Mouse (Mus musculus): ENCODE measurements at regions not wholly inside any gene's neighbourhood (a gene's known extent, or its start where the extent isn't known, plus 50 kb on each side); places are given as distances from the start of the nearest gene placed in this dataset.
A peak's percentile ranks its signal among the peaks of the same experiment; 100 is the strongest.

GRCm38 (mm10) chr10:99531556-99531955, 227.9 kb downstream of the Csl start:
- no peaks in the 10 kb centered on the region for H3K27me3 ChIP-seq (ENCODE audit: poor library complexity, severe bottlenecking)
- H3K9me3 ChIP-seq, result no peaks in the 10 kb centered on the region
- no peak for DNase-seq (ENCODE audit: extremely low spot score, low spot score)
- no peaks in the 10 kb centered on the region for H3K36me3 ChIP-seq (replicated peaks)
- H3K4me1 ChIP-seq, result peaks cover 17% of the 10 kb centered on the region
- H3K4me3 ChIP-seq, result no peak overlapping the region
- 0 out of 2 replicates have a peak overlapping the region, but pooled peaks have one; percentile 27 for H3K27ac ChIP-seq

DNA sequence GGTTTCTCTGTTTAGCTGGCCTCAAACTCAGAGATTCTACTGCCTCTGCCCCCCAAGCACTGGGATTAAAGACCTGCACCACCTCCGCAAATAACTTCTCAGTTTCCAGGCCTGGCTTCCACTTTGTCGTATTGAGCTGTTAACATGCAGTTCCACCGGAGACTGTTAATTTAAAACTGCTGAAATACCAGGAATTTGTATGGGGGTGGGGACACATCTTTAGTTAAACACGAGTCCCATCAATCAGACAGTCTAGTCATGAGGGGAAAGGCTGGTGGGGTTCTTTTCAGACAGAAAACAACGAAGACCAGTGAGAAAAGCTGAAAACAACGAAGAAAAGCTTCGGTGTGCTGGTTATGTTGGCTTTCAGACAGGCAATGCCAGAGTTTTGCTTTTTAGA, 227.5 kb downstream of the Csl start:
- H3K9me3 ChIP-seq, result no peaks in the 10 kb centered on the region
- DNase-seq (ENCODE audit: extremely low spot score, low spot score), result no peak
- no peaks in the 10 kb centered on the region for H3K27me3 ChIP-seq (ENCODE audit: poor library complexity, severe bottlenecking)
- peaks cover 17% of the 10 kb centered on the region for H3K4me1 ChIP-seq
- 63% methylated on average over 7 of the region's 7 CpGs for whole genome bisulfite sequencing
- no peaks in the 10 kb centered on the region for H3K36me3 ChIP-seq (replicated peaks)
- no peak overlapping the region for H3K4me3 ChIP-seq
- peak overlapping the region; percentile 27; the same call in 1 of the 2 replicates for H3K27ac ChIP-seq

- H3K27ac ChIP-seq, result peak overlapping the region; percentile 27; the same call in 1 of the 2 replicates
- no peaks in the 10 kb centered on the region for H3K36me3 ChIP-seq (replicated peaks)
- whole genome bisulfite sequencing, result 56% methylated on average over 3 of the region's 3 CpGs
- H3K27me3 ChIP-seq (ENCODE audit: poor library complexity, severe bottlenecking), result no peaks in the 10 kb centered on the region
- H3K4me3 ChIP-seq, result no peak overlapping the region
- DNase-seq (ENCODE audit: extremely low spot score, low spot score), result no peak
- H3K4me1 ChIP-seq, result peaks cover 17% of the 10 kb centered on the region
- no peaks in the 10 kb centered on the region for H3K9me3 ChIP-seq
Measured at GRCm38 (mm10) chr10:99532697-99533119, 226.8 kb downstream of the Csl start.

DNA sequence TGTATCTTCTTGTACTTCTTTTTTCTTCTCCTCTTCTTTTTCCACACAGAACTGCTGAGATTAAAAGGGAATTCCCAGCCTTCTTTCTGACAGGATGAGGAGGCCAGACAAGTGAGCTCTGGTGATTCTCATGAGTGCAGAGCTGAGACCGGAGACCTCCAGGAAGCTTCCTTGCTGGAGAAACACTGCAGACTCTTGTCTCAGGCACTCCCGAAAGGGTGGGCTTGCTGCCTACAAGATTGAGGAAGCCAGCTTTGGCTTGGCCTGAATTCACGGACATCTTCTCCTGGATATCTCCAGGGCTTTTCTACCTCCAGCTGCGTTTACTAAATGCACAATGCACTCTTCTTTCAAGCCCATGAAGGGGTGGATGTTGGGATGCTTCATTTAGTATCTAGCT, 226.0 kb downstream of the Csl start:
- Histone ChIP-seq H3K4me1 (peaks cover 17% of the 10 kb centered on the region), H3K4me3 (no peak overlapping the region), H3K27ac (no peak overlapping the region), H3K36me3 (replicated peaks) (no peaks in the 10 kb centered on the region), H3K9me3 (no peaks in the 10 kb centered on the region), H3K27me3 (ENCODE audit: poor library complexity, severe bottlenecking) (no peaks in the 10 kb centered on the region)
- 81% methylated on average over 4 of the region's 4 CpGs for WGBS
- no peak for DNase-seq (ENCODE audit: extremely low spot score, low spot score)

GRCm38 (mm10) chr10:99534237-99534636, 225.2 kb downstream of the Csl start:
- Histone ChIP-seq H3K27ac (no peak overlapping the region), H3K27me3 (ENCODE audit: poor library complexity, severe bottlenecking) (no peaks in the 10 kb centered on the region), H3K9me3 (no peaks in the 10 kb centered on the region), H3K4me1 (peaks cover 17% of the 10 kb centered on the region), H3K4me3 (no peak overlapping the region), H3K36me3 (replicated peaks) (no peaks in the 10 kb centered on the region)
- DNase-seq (ENCODE audit: extremely low spot score, low spot score), result no peak
- 89% methylated on average over 7 of the region's 7 CpGs for WGBS

- no peak for DNase-seq (ENCODE audit: extremely low spot score, low spot score)
- WGBS, result 68% methylated on average over 5 of the region's 5 CpGs
- H3K4me3 ChIP-seq, result no peak overlapping the region
- H3K4me1 ChIP-seq, result no peaks in the 10 kb centered on the region
- no peaks in the 10 kb centered on the region for H3K27me3 ChIP-seq (ENCODE audit: poor library complexity, severe bottlenecking)
- no peaks in the 10 kb centered on the region for H3K9me3 ChIP-seq
- no peaks in the 10 kb centered on the region for H3K36me3 ChIP-seq (replicated peaks)
- no peak overlapping the region for H3K27ac ChIP-seq
Measured at GRCm38 (mm10) chr10:99538639-99539038, 220.8 kb downstream of the Csl start.

- 84% methylated on average over 4 of the region's 4 CpGs for WGBS
Measured at GRCm38 (mm10) chr10:99552373-99552772, 207.1 kb downstream of the Csl start.

DNA sequence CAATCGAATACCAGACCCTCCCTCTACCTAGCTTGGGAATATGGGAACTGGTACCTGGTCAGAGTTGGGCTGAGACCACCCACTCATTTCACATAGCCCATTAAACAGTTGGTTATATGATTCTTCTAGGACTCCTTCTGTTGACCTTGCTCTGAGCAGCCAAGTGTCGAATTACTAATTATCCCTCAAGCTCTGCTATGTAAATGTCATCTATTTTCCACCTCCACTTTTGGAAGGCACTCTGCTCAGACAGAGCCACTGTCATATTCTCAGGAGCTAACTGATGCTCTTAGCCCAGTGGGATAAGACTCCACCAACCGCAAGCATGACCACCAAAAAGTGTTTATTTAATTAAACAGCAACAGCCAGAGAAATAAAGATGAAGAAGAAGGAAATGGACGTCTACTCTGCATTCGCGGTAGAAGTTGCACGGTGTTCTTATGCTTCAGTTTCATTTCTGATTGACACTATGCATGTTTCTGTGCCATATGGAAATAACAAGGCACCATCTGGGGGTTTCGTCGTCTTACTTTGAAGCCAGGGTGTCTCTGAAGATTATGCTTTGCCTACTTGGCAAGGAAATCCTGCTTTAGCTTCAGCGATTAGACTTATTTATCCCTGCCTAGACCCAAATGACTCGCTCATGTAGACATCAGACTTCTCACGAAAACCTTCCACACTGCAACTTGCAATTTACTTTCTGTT, 206.5 kb downstream of the Csl start:
- H3K27ac ChIP-seq, result no peak overlapping the region
- peaks cover 4% of the 10 kb centered on the region; the same call in 1 of the 2 replicates for H3K9me3 ChIP-seq
- peaks cover 16% of the 10 kb centered on the region; the same call in 1 of the 2 replicates for H3K4me1 ChIP-seq
- DNase-seq (ENCODE audit: extremely low spot score, low spot score), result no peak
- H3K4me3 ChIP-seq, result no peak overlapping the region
- 95% methylated on average over 12 of the region's 12 CpGs for WGBS
- no peaks in the 10 kb centered on the region for H3K27me3 ChIP-seq (ENCODE audit: poor library complexity, severe bottlenecking)
- no peaks in the 10 kb centered on the region for H3K36me3 ChIP-seq (replicated peaks)

More at GRCm38 (mm10) chr10:99552373-99552772, 207.1 kb downstream of the Csl start:
- no peak overlapping the region for H3K27ac ChIP-seq
- no peak overlapping the region for H3K4me3 ChIP-seq
- H3K36me3 ChIP-seq (replicated peaks), result no peaks in the 10 kb centered on the region
- peaks cover 16% of the 10 kb centered on the region; the same call in 1 of the 2 replicates for H3K4me1 ChIP-seq
- H3K27me3 ChIP-seq (ENCODE audit: poor library complexity, severe bottlenecking), result no peaks in the 10 kb centered on the region
- H3K9me3 ChIP-seq, result peaks cover 4% of the 10 kb centered on the region; the same call in 1 of the 2 replicates
- DNase-seq (ENCODE audit: extremely low spot score, low spot score), result no peak

GRCm38 (mm10) chr10:99555021-99555420, 204.4 kb downstream of the Csl start:
- Histone ChIP-seq H3K36me3 (replicated peaks) (no peaks in the 10 kb centered on the region), H3K27me3 (ENCODE audit: poor library complexity, severe bottlenecking) (no peaks in the 10 kb centered on the region), H3K9me3 (peaks cover 4% of the 10 kb centered on the region; the same call in 1 of the 2 replicates), H3K4me1 (peaks cover 16% of the 10 kb centered on the region; the same call in 1 of the 2 replicates), H3K4me3 (no peak overlapping the region), H3K27ac (no peak overlapping the region)
- no peak for DNase-seq (ENCODE audit: extremely low spot score, low spot score)
- WGBS, result 87% methylated on average over 2 of the region's 2 CpGs

DNA sequence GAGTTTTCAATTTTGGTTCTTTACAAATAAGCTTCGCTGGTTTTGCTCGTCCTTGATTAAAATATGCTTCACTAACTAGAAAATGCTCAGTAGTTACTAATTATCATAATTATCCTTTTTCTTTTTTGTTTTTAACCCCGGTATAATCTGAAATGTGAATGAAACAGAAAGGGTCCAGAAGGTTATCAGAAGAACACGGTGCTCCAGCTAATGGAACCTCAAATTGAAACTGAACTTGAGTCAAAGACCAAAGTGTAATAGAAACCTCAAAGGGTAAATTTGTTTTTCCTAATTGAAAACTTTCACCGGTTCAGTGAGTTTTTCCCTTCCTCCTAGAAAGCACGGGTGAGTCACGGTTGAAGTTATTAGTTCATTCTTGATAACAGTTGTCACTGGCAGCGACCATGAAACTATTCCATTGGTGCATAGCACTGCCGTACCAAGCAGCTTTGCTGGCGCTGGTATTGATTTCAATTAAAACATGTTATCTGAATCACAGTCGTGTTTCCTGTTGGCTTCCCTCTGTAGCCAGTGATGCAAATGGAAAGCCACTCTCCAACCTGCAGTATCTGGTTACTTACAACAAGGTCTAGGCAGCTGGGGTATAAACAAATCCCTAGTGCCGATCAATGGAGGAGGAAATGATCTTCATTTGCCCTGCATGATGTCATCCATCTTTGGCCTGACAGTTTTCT, 203.7 kb downstream of the Csl start:
- WGBS, result 72% methylated on average over 12 of the region's 12 CpGs
- no peaks in the 10 kb centered on the region for H3K36me3 ChIP-seq (replicated peaks)
- H3K27me3 ChIP-seq (ENCODE audit: poor library complexity, severe bottlenecking), result no peaks in the 10 kb centered on the region
- no peak overlapping the region; the same call in 1 of the 2 replicates for H3K27ac ChIP-seq
- no peak for DNase-seq (ENCODE audit: extremely low spot score, low spot score)
- H3K4me3 ChIP-seq, result no peak overlapping the region
- H3K9me3 ChIP-seq, result peaks cover 4% of the 10 kb centered on the region; the same call in 1 of the 2 replicates
- H3K4me1 ChIP-seq, result peaks cover 16% of the 10 kb centered on the region; the same call in 1 of the 2 replicates

GRCm38 (mm10) chr10:99556353-99557036, 203.0 kb downstream of the Csl start:
- DNase-seq (ENCODE audit: extremely low spot score, low spot score), result no peak
- H3K27ac ChIP-seq, result peak overlapping the region; percentile 20; the same call in 1 of the 2 replicates

DNA sequence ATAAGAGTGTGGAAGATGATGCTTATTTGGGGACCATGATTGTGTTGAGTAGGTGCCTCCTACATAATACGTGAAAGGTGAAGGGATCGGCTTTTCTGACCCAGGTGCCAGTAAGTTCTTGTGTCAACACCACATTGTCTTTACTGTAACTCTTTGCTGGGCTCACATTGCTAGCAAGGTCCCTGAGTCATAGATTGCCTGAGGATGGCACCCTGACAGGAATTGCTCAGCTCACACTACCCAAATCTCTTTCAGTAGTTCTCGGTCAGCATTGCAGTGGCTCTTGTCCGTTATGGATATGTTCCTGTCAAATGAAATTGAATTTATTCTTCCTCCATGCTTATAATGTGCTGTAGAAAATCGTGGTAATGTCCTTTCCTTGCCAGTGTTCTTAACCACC, 200.8 kb downstream of the Csl start:
- H3K27ac ChIP-seq, result no peak overlapping the region
- no peaks in the 10 kb centered on the region for H3K27me3 ChIP-seq (ENCODE audit: poor library complexity, severe bottlenecking)
- peaks cover 8% of the 10 kb centered on the region; the same call in 1 of the 2 replicates for H3K4me1 ChIP-seq
- no peaks in the 10 kb centered on the region for H3K36me3 ChIP-seq (replicated peaks)
- H3K4me3 ChIP-seq, result no peak overlapping the region
- H3K9me3 ChIP-seq, result no peaks in the 10 kb centered on the region
- WGBS, result 87% methylated on average over 5 of the region's 5 CpGs
- DNase-seq (ENCODE audit: extremely low spot score, low spot score), result no peak

More at GRCm38 (mm10) chr10:99556353-99557036, 203.0 kb downstream of the Csl start:
- Histone ChIP-seq H3K36me3 (replicated peaks) (no peaks in the 10 kb centered on the region), H3K27me3 (ENCODE audit: poor library complexity, severe bottlenecking) (no peaks in the 10 kb centered on the region), H3K9me3 (no peaks in the 10 kb centered on the region), H3K4me1 (peaks cover 16% of the 10 kb centered on the region; the same call in 1 of the 2 replicates), H3K4me3 (no peak overlapping the region)
- WGBS, result 67% methylated on average over 11 of the region's 11 CpGs
